23 mouse cellular contexts compared by ENCODE assay signal in genomic region chr4:109256791-109257190, GRCm38 (mm10). TPM values are rescaled to one million over a fixed set of nuclear protein-coding genes. Genes with fewer than 3 reads are reported as not detected.
A peak's percentile ranks its signal among the peaks of the same experiment; 100 is the strongest.
DNase-seq lines count a peak whose midpoint lies in the region; ATAC-seq and TF ChIP-seq lines count a peak whose summit lies in the region.
"Had no signal": no experiment of that assay in that cellular context is flagged by ENCODE, and none has a peak within 500 bp of the region (broad histone marks: within the 10 kb centered on the region; RNA-seq: fewer than 3 reads in every experiment).

No protein-coding gene starts in this region.

- no peaks in the 10 kb centered on the region for H3K9me3 ChIP-seq in heart, embryonic 11.5 days (replicated peaks; ENCODE audit: control insufficient read depth, low read length)
- H3K9me3 ChIP-seq in liver, embryonic 15.5 days (replicated peaks) = no peaks in the 10 kb centered on the region
- H3K9me3 ChIP-seq: embryonic facial prominence, embryonic 12.5 days; heart, embryonic 12.5 days; hindbrain, embryonic 10.5 days had no signal

- no peak for TF ChIP-seq CTCF in testis, adult 2 months (IDR thresholded peaks at IDR 0.05; ENCODE audit: control insufficient read depth, insufficient read depth, insufficient replicate concordance, low read depth, low read length)

- TF ChIP-seq POLR2A in testis, adult 2 months (IDR thresholded peaks at IDR 0.05; ENCODE audit: control insufficient read depth, low read depth, low read length) = no peak

- H3K4me2 ChIP-seq in heart, embryonic 11.5 days = no peak overlapping the region
- no peak overlapping the region for H3K4me2 ChIP-seq in liver, embryonic 15.5 days
- H3K4me2 ChIP-seq: embryonic facial prominence, embryonic 12.5 days; forebrain, embryonic 12.5 days; heart, embryonic 12.5 days; hindbrain, embryonic 14.5 days had no signal

- no peak overlapping the region for H3K9ac ChIP-seq in heart, embryonic 11.5 days (ENCODE audit: low read depth, low read length)
- no peak overlapping the region for H3K9ac ChIP-seq in liver, embryonic 15.5 days
- H3K9ac ChIP-seq: embryonic facial prominence, embryonic 12.5 days; forebrain, embryonic 12.5 days; heart, embryonic 12.5 days; hindbrain, embryonic 14.5 days had no signal

- no peaks in the 10 kb centered on the region for H3K36me3 ChIP-seq in heart, embryonic 11.5 days (ENCODE audit: control insufficient read depth, insufficient read depth, low read length)
- no peaks in the 10 kb centered on the region for H3K36me3 ChIP-seq in testis, adult 2 months (ENCODE audit: control insufficient read depth, insufficient read depth, low read length)
- no peaks in the 10 kb centered on the region for H3K36me3 ChIP-seq in liver, embryonic 15.5 days (replicated peaks)
- H3K36me3 ChIP-seq: embryonic facial prominence, embryonic 12.5 days; forebrain, embryonic 12.5 days; G1E; heart, embryonic 12.5 days; hindbrain, embryonic 10.5 days had no signal

- WGBS in heart, embryonic 11.5 days (ENCODE audit: insufficient replicate concordance) = 83% methylated on average over 6 of the region's 6 CpGs
- WGBS in liver, embryonic 15.5 days (ENCODE audit: insufficient replicate concordance) = 84% methylated on average over 6 of the region's 6 CpGs

- H3K4me1 ChIP-seq in heart, embryonic 11.5 days (ENCODE audit: control insufficient read depth, insufficient read depth, low read length) = 0 out of 2 replicates have a peak, but pooled peaks cover 3% of the 10 kb centered on the region
- no peaks in the 10 kb centered on the region; the same call in 1 of the 2 replicates for H3K4me1 ChIP-seq in testis, adult 2 months (ENCODE audit: control insufficient read depth, insufficient read depth, low read length)
- peaks cover 49% of the 10 kb centered on the region for H3K4me1 ChIP-seq in liver, embryonic 15.5 days (replicated peaks)
- H3K4me1 ChIP-seq: embryonic facial prominence, embryonic 12.5 days; forebrain, embryonic 12.5 days had no signal

- ATAC-seq in heart, embryonic 11.5 days (replicated peaks; ENCODE audit: insufficient number of reproducible peaks, low FRiP score, low TSS enrichment) = no peak
- no peak for ATAC-seq in liver, embryonic 15.5 days (ENCODE audit: insufficient read depth)
- ATAC-seq: CD4-positive, CD25-positive, alpha-beta regulatory T cell, adult 4 months; forebrain, embryonic 16.5 days had no signal

- no peak overlapping the region for H3K4me3 ChIP-seq in heart, embryonic 11.5 days (ENCODE audit: low read depth, low read length)
- H3K4me3 ChIP-seq in testis, adult 2 months (ENCODE audit: control insufficient read depth, low read depth, low read length) = no peak overlapping the region
- H3K4me3 ChIP-seq in liver, embryonic 15.5 days (replicated peaks) = no peak overlapping the region
- H3K4me3 ChIP-seq: embryonic facial prominence, embryonic 12.5 days; forebrain, embryonic 12.5 days; heart, adult 2 months; heart, embryonic 12.5 days; hindbrain, embryonic 10.5 days had no signal

- intact Hi-C loops in left cerebral cortex, postnatal 4 days (cut with DNase I) = no loop called here

- H3K27me3 ChIP-seq in heart, embryonic 11.5 days (ENCODE audit: control insufficient read depth, insufficient read depth, low read length) = no peaks in the 10 kb centered on the region
- H3K27me3 ChIP-seq in testis, adult 2 months (ENCODE audit: control insufficient read depth, insufficient read depth, low read length) = no peaks in the 10 kb centered on the region
- H3K27me3 ChIP-seq in liver, embryonic 15.5 days = no peaks in the 10 kb centered on the region
- H3K27me3 ChIP-seq: embryonic facial prominence, embryonic 12.5 days; forebrain, embryonic 12.5 days; heart, embryonic 12.5 days had no signal

- peak; percentile 92 for DNase-seq in heart, adult 11 months
- no peak for DNase-seq in testis, postnatal 10 days (ENCODE audit: low spot score)
- DNase-seq in left cerebral cortex, postnatal 4 days = no peak
- DNase-seq in ovary, postnatal 10 days (ENCODE audit: low spot score) = no peak
- DNase-seq: adrenal gland, postnatal 10 days; B cell, adult 2 months; cerebellum, adult 11-12 months; cerebellum, adult 9-10 months; cerebellum, postnatal 25 days; gastrocnemius, postnatal 10 days; heart, adult 2 months had no signal

- no peak overlapping the region for H3K27ac ChIP-seq in heart, embryonic 11.5 days (ENCODE audit: low read depth, low read length)
- H3K27ac ChIP-seq in testis, adult 2 months (ENCODE audit: control insufficient read depth, insufficient read depth, low read depth, low read length) = peak overlapping the region; percentile 29; the same call in 1 of the 2 replicates
- H3K27ac ChIP-seq in liver, embryonic 15.5 days (replicated peaks) = peak overlapping the region; percentile 77
- H3K27ac ChIP-seq: embryonic facial prominence, embryonic 12.5 days; forebrain, embryonic 12.5 days; heart, adult 2 months; hindbrain, embryonic 10.5 days; hindbrain, embryonic 14.5 days had no signal

RNA-seq across cellular contexts. Expression of gene Calr4, which starts 22.5 kb away (rescaled TPM):
- polyA plus RNA-seq in heart, embryonic 11.5 days (2014; fragmentation: Nextera tagmentation; extraction: Ambion mirVana) = 0.23 and 0.34 TPM in 2 replicates
- 1.8 and 2.4 TPM in 2 replicates for polyA plus RNA-seq in testis, adult 2 months (2012; rRNA removed)
- not detected in 2 replicates for polyA plus RNA-seq in liver, embryonic 15.5 days (2015; fragmentation: Nextera tagmentation; extraction: Ambion mirVana)
- under 1 TPM in 1 of 2 experiments, not detected in 1; 0.46 TPM for total RNA-seq in left cerebral cortex, postnatal 4 days (2021)
- total RNA-seq: G1E; gastrocnemius, postnatal 10 days; heart, adult 2 months had no signal
- polyA plus RNA-seq: CD4-positive, CD25-positive, alpha-beta regulatory T cell, adult 4 months; forebrain, embryonic 12.5 days; heart, adult 2 months; heart, embryonic 16.5 days; hindbrain, embryonic 10.5 days had no signal

RNA-seq across cellular contexts. Expression of gene Eps15, which starts 23.3 kb away (rescaled TPM):
- 38.5 and 45.6 TPM in 2 replicates for polyA plus RNA-seq in heart, embryonic 11.5 days (2014; fragmentation: Nextera tagmentation; extraction: Ambion mirVana)
- 36.4 and 39.4 TPM in 2 replicates for polyA plus RNA-seq in testis, adult 2 months (2012; rRNA removed)
- polyA plus RNA-seq in liver, embryonic 15.5 days (2015; fragmentation: Nextera tagmentation; extraction: Ambion mirVana) = 31.8 and 34.4 TPM in 2 replicates
- total RNA-seq in left cerebral cortex, postnatal 4 days (2021) = 100 to 1,000 TPM in 1 of 2 experiments, 10 to 100 TPM in 1; 97.7 to 103 TPM

RNA-seq across cellular contexts. Expression of gene Osbpl9, which starts 54.7 kb away (rescaled TPM):
- polyA plus RNA-seq in heart, embryonic 11.5 days (2014; fragmentation: Nextera tagmentation; extraction: Ambion mirVana) = 46.2 and 56.0 TPM in 2 replicates
- 90.5 and 100 TPM in 2 replicates for polyA plus RNA-seq in testis, adult 2 months (2012; rRNA removed)
- 25.1 and 26.4 TPM in 2 replicates for polyA plus RNA-seq in liver, embryonic 15.5 days (2015; fragmentation: Nextera tagmentation; extraction: Ambion mirVana)
- total RNA-seq in left cerebral cortex, postnatal 4 days (2021) = 10 to 100 TPM; 66.6 to 81.4 TPM
